Mouse (Mus musculus) forebrain, embryonic 12.5 days (tissue): ENCODE results near the gene Rnf207. TPM values are rescaled to one million over a fixed set of nuclear protein-coding genes. Genes with fewer than 3 reads are reported as not detected.

Source experiments
- ATAC-seq: fragments of 200-750 bp; cut with Nextera tagmentation; 2 replicates; pipeline ENCODE4 v1.8.0; 2017; ENCODE audit warnings: moderate TSS enrichment; ENCODE audit not compliant: low FRiP score
- H3K27ac ChIP-seq: fragments of 300-500 bp; sonication (generic); 2 replicates; pipeline ENCODE4 v1.5.1; 2016; ENCODE audit warnings: mild to moderate bottlenecking
- H3K27me3 ChIP-seq: fragments of 300-500 bp; sonication (generic); 2 replicates; pipeline ENCODE4 v1.6.1; 2016; ENCODE audit warnings: mild to moderate bottlenecking
- H3K36me3 ChIP-seq: fragments of 300-500 bp; sonication (generic); replicated peaks from 2 replicates; pipeline ENCODE4 v1.6.1; 2016; ENCODE audit warnings: mild to moderate bottlenecking
- H3K4me1 ChIP-seq: fragments of 300-500 bp; sonication (generic); 2 replicates; pipeline ENCODE4 v1.6.1; 2016
- H3K4me2 ChIP-seq: fragments of 300-500 bp; sonication (generic); 2 replicates; pipeline ENCODE4 v1.6.1; 2016; ENCODE audit warnings: mild to moderate bottlenecking, moderate library complexity
- H3K4me3 ChIP-seq: fragments of 300-500 bp; sonication (generic); replicated peaks from 2 replicates; pipeline ENCODE4 v1.5.1; 2016; ENCODE audit warnings: mild to moderate bottlenecking
- H3K9ac ChIP-seq: fragments of 300-500 bp; sonication (generic); 2 replicates; pipeline ENCODE4 v1.6.1; 2016; ENCODE audit warnings: mild to moderate bottlenecking
- H3K9me3 ChIP-seq: fragments of 300-500 bp; sonication (generic); 2 replicates; pipeline ENCODE4 v1.6.1; 2016
- WGBS: fragments of 180-500 bp; shearing (Covaris S2); methylation state at CpG from one replicate; pipeline ENCODE4 v1.1.7; 2016; 5-methylcytosine and 5-hydroxymethylcytosine counted together
- polyA plus RNA-seq: library from polyadenylated mRNA; unstranded; fragments of >200 nt; fragmentation: Nextera tagmentation; extraction: Ambion mirVana; gene quantifications from 2 replicates; pipeline ENCODE4 v1.2.1, GENCODE M21; 2016

The Rnf207 gene
- polyA plus RNA-seq, 1 experiment from 2014 or later: 2.7 TPM

DNA sequence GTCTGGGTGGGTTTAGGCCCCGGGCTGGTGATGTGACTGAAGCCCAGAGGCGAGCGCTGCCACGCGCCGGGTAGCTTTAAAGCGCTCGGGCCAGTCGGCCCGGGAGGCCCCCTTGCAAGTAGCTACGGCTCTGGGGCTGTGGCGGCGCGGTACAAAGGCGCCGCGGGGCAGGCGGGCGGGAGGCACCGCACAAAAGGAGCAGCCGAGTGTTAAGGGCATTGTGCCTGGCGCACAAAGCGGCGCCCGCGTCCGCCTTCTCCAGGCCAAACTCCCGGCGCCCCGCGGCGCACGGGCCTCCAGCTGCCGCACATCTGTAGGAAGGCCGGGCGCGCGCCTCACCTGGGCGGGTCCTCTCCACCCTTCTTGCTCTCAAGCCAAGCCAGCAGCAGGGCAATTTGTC, 28.4 kb downstream of the Rnf207 start:
- Histone ChIP-seq H3K4me3 (peak overlapping the region; percentile 35), H3K9ac (peak overlapping the region; percentile 48), H3K27me3 (peaks cover 98% of the 10 kb centered on the region), H3K4me2 (peak overlapping the region; percentile 61), H3K36me3 (no peaks in the 10 kb centered on the region), H3K4me1 (peaks cover 77% of the 10 kb centered on the region), H3K9me3 (no peaks in the 10 kb centered on the region), H3K27ac (no peak overlapping the region)
- WGBS: under 1% methylated on average over 39 of the region's 39 CpGs
- ATAC-seq: peak; percentile 61

DNA sequence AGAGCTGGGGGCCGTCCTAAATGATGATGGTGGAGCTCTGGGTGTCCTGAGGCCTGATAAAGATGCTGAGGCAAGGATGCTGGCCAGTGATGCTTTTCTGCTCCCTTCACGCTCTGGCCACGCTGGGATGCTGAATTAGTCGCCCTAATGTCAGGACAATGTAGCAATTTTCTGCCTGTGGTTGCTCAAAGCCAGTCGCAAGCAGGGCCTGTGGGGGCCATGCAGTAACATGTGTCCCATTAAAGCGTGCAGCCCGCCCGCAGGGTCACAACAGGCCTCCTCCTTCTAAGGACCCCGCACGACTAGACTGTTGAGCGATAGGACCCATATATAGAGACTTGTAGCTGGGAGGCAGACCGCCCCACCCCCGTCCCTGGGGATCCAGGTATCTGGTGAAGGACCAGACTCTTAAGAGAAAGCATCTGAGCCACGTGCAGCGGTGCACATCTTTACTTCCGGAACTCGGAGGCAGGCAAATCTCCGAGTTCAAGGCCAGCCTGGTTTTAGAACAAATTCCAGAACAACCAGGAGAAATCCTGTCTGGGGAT, 30.3 kb downstream of the Rnf207 start:
- Histone ChIP-seq H3K27ac (no peak overlapping the region), H3K36me3 (no peaks in the 10 kb centered on the region), H3K4me1 (peaks cover 69% of the 10 kb centered on the region), H3K9me3 (no peaks in the 10 kb centered on the region), H3K9ac (no peak overlapping the region), H3K4me3 (no peak overlapping the region), H3K4me2 (no peak overlapping the region), H3K27me3 (peaks cover 98% of the 10 kb centered on the region)
- ATAC-seq: no peak
- 34% methylated on average over 18 of the region's 18 CpGs for WGBS

DNA sequence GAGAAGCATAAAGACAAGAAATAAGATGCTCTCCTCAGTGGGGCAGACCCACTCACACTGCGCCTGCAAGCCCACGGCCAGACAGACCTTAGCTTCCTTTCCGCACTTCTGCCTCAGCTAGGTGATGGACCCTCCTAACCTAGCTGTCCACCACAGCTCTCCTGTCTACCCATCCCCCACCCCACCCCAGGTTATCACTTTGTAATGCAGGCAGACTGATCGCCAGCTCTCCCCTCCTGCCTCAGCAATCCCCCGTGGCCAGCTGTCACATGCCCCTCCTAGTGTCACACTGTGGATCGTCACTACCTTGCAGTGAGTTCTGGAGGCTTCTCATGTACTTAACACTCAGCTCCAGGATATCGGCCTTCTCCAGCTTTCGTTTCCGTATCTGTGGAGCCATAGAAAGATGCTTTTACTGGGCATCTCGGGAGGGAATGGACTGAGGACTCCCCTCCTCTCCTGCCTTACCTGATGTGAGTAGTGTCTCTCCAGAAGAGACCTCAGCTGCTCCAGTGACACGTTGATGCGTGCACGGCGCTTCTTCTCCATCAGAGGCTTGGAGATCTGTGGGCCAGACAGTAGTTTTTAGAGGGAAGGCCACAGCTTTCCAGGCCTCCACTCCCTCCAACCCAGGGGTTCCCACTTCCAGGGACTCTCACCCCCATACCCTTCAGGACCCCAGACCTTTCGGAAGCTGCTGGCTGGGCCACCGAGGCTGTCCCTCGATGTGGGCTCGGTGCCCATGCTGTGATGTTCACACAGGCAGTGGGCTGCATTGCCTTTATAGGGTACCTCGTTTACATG, 31.3 kb downstream of the Rnf207 start:
- H3K27me3 ChIP-seq: peaks cover 98% of the 10 kb centered on the region
- peaks cover 68% of the 10 kb centered on the region for H3K4me1 ChIP-seq
- H3K36me3 ChIP-seq: no peaks in the 10 kb centered on the region
- H3K4me3 ChIP-seq: no peak overlapping the region
- 7% methylated on average over 19 of the region's 19 CpGs for WGBS
- no peak overlapping the region for H3K27ac ChIP-seq
- H3K9me3 ChIP-seq: no peaks in the 10 kb centered on the region
- H3K4me2 ChIP-seq: no peak overlapping the region
- no peak overlapping the region for H3K9ac ChIP-seq
- ATAC-seq: no peak

DNA sequence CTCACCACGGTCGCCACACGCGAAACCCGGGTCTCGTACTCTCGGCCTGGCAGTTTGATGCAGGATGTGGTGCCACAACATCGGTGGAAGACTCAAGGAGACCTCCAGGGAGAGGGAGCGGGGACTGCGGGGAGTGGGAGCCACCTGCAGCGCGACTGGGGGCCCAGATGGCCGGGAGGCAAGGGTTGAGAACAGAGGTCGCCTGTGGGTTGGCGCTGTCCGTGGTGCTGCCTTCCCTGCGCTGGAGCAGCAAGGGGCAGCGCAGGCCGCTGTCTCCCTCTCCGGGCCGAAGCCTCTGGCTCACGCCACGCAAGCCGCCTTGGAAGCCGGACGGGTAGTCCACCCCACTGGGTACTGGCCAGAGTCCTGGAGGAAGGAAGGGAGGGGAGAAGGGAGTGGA, 31.9 kb downstream of the Rnf207 start:
- no peak overlapping the region for H3K27ac ChIP-seq
- peaks cover 98% of the 10 kb centered on the region for H3K27me3 ChIP-seq
- H3K4me3 ChIP-seq: peak overlapping the region; percentile 31; the same call in 1 of the 2 replicates
- ATAC-seq: no peak
- peak overlapping the region; percentile 61 for H3K4me2 ChIP-seq
- H3K4me1 ChIP-seq: peaks cover 63% of the 10 kb centered on the region
- H3K9ac ChIP-seq: 0 out of 2 replicates have a peak overlapping the region, but pooled peaks have one; percentile 27
- H3K9me3 ChIP-seq: no peaks in the 10 kb centered on the region
- no peaks in the 10 kb centered on the region for H3K36me3 ChIP-seq
- WGBS: 4% methylated on average over 26 of the region's 26 CpGs

DNA sequence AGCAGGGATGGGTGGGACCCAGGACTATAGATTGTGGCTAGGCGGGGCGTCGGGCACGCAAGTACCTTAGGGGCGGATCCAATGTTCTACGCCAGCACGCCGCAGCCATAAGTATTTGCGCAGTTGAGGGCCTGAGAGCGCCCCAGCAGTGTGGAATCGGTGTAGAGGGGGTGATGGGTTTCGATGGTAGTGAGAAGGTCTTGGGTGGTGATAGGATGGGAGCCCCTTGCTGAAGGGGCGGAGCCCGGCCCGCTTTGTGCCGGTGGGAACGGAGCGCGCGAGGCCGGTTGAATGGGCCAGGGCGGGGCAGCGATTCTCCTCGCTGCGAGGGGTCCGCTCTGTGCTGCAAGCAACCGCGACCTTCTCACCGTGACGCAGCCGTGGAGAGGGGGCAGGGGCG, 32.6 kb downstream of the Rnf207 start:
- peak overlapping the region; percentile 27 for H3K9ac ChIP-seq
- no peak for ATAC-seq
- H3K27ac ChIP-seq: no peak overlapping the region
- H3K4me2 ChIP-seq: peak overlapping the region; percentile 61
- WGBS: under 1% methylated on average over 29 of the region's 32 CpGs
- peaks cover 56% of the 10 kb centered on the region for H3K4me1 ChIP-seq
- H3K36me3 ChIP-seq: no peaks in the 10 kb centered on the region
- H3K4me3 ChIP-seq: peak overlapping the region; percentile 31
- peaks cover 98% of the 10 kb centered on the region for H3K27me3 ChIP-seq
- no peaks in the 10 kb centered on the region for H3K9me3 ChIP-seq

DNA sequence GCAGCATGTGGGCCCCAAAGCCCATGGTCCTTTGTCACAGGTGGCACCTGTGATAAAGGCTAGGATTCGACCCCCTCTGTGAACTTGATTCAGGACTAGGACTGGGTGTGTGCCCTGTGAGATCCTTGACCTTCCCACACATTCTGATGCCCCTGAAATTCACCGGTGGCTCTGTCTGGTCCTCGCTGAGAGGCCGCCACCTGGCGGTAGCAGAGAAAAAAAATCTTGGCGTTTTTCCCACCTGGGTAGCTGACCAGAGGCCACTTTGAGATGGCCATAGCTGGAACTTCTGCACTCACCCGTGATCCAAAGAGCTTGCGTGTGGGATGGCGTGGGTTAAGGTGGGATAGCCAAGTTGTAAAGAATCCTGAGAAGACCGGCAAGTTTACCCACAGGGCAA, 33.3 kb downstream of the Rnf207 start:
- Histone ChIP-seq H3K4me3 (no peak overlapping the region), H3K36me3 (no peaks in the 10 kb centered on the region), H3K4me1 (peaks cover 49% of the 10 kb centered on the region), H3K9ac (no peak overlapping the region), H3K9me3 (no peaks in the 10 kb centered on the region), H3K4me2 (no peak overlapping the region), H3K27me3 (peaks cover 98% of the 10 kb centered on the region), H3K27ac (no peak overlapping the region)
- 3% methylated on average over 10 of the region's 10 CpGs for WGBS
- ATAC-seq: no peak

DNA sequence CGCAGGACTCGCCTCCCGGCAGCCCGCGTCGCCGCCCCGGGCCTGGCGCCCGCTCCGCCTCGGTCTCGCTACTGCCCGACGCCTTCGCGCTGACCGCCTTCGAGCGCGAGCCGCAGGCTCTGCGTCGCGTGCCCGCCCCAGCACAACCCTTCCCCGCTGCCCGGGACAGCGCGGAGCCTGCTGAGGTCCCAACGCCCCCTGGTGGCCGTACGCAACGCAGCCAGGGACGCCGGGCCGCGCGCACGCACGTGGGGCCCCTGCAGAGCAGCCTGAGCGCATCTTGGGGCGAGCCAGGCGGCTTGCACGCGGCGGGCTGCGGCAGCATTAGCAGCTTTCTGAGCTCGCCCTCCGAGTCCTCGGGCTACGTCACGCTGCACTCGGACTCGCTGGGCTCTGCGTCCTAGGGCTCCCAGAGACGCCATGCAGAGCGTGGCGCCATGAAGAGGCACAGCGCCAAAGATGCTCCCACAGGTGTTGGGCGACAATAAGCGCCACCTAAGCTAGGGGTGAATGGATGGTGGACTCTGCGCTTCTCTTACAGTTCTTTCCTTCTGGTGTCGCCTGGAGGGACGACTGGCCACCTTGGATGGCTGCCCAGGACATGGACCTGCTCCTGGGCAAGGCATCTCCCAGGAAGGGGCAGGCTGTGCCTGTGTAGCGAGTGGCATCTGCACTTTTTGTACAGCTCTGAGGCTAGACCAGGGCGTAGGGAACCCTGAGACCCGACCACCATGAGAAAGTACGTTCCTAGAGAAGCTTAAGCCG, 35.4 kb downstream of the Rnf207 start:
- no peaks in the 10 kb centered on the region for H3K9me3 ChIP-seq
- H3K9ac ChIP-seq: peak overlapping the region; percentile 40; the same call in 1 of the 2 replicates
- H3K27me3 ChIP-seq: peaks cover 95% of the 10 kb centered on the region
- peak overlapping the region; percentile 36 for H3K4me3 ChIP-seq
- H3K27ac ChIP-seq: no peak overlapping the region
- peak; percentile 73 for ATAC-seq
- peaks cover 37% of the 10 kb centered on the region for H3K4me1 ChIP-seq
- H3K36me3 ChIP-seq: no peaks in the 10 kb centered on the region
- WGBS: 5% methylated on average over 63 of the region's 70 CpGs
- H3K4me2 ChIP-seq: peak overlapping the region; percentile 60

DNA sequence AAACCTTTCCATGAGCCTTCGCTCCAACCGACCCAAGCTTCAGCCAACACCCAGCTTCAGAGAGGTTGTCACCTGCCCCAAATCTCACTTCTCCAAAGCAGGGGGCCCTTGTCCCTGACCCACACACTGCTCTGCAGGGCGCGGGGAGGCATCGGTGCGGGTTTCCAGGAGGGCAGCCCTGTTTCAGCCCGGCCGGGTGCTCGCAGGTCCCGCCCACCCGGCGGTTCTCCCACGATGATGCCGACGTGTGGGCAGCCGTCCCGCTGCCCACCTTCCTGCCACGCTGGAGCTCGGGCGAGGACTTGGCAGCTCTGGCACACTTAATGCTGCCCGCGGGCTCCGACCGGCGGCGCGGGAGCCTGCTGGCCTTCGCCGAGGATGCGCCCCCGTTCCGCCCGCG, 36.1 kb downstream of the Rnf207 start:
- H3K27ac ChIP-seq: no peak overlapping the region
- H3K4me1 ChIP-seq: peaks cover 31% of the 10 kb centered on the region
- peak overlapping the region; percentile 36 for H3K4me3 ChIP-seq
- H3K4me2 ChIP-seq: peak overlapping the region; percentile 60
- 18% methylated on average over 34 of the region's 34 CpGs for WGBS
- ATAC-seq: no peak
- no peaks in the 10 kb centered on the region for H3K36me3 ChIP-seq
- peak overlapping the region; percentile 40; the same call in 1 of the 2 replicates for H3K9ac ChIP-seq
- peaks cover 91% of the 10 kb centered on the region for H3K27me3 ChIP-seq
- no peaks in the 10 kb centered on the region for H3K9me3 ChIP-seq

DNA sequence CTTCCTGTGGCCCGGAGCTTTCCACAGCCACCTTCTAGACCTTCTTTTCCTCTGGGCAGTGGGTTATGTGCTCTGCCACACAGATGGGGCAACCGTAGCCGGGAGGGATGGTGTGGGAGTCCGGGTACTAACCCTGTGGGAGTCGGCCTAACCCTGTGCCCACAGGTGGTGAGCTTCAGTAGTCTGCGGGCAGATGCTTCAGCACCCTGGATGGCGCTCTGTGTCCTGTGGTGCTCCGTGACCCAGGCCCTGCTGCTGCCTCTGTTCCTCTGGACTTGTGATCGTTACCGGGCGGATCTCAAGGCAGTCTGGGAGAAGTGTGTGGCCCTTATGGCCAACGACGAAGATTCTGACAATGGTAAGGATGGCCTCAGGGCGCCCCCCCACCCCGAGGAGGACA, 37.2 kb downstream of the Rnf207 start:
- 53% methylated on average over 15 of the region's 15 CpGs for WGBS
- Histone ChIP-seq H3K27ac (no peak overlapping the region), H3K9me3 (no peaks in the 10 kb centered on the region), H3K4me1 (peaks cover 19% of the 10 kb centered on the region), H3K4me3 (no peak overlapping the region), H3K4me2 (no peak overlapping the region), H3K9ac (no peak overlapping the region), H3K36me3 (no peaks in the 10 kb centered on the region), H3K27me3 (peaks cover 85% of the 10 kb centered on the region)
- no peak for ATAC-seq

DNA sequence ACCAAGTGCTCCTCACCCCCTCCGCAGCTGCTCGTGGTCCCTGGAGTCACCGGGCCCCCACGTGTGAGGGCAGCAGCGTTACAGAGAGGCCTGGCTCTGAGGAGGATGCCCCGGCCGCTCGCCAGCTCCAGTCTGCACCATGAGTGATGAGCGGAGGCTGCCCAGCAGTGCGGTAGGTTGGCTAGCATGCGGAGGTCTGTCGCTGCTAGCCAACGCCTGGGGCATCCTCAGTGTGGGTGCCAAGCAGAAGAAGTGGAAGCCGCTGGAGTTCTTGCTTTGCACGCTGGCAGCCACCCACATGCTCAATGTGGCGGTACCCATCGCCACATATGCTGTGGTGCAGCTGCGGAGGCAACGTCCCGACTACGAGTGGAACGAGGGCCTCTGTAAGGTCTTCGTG, 39.8 kb downstream of the Rnf207 start:
- H3K4me3 ChIP-seq: no peak overlapping the region
- no peak overlapping the region for H3K27ac ChIP-seq
- H3K4me1 ChIP-seq: peaks cover 22% of the 10 kb centered on the region
- peaks cover 85% of the 10 kb centered on the region for H3K27me3 ChIP-seq
- H3K9me3 ChIP-seq: no peaks in the 10 kb centered on the region
- no peaks in the 10 kb centered on the region for H3K36me3 ChIP-seq
- ATAC-seq: no peak
- H3K9ac ChIP-seq: no peak overlapping the region
- H3K4me2 ChIP-seq: no peak overlapping the region
- WGBS: 93% methylated on average over 23 of the region's 23 CpGs

DNA sequence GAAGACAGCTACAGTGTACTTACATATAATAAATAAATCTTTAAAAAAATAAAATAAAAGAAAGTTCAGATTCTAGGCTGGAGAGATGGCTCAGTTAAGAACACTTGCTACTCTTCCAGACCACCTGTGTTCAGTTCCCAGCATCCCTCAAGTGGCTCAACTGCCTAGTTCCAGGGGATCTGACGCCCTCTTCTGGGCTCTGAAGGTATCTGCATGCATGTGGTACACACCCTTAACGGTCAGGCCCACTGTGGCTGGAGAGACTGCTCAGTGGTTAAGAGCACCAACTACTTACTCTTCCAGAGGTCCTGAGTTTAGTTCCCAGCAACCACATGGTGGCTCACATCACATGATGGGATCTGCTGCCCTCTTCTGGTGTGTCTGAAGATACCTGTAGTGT, 40.9 kb downstream of the Rnf207 start:
- peaks cover 85% of the 10 kb centered on the region for H3K27me3 ChIP-seq
- H3K27ac ChIP-seq: no peak overlapping the region
- no peak for ATAC-seq
- H3K4me2 ChIP-seq: no peak overlapping the region
- H3K4me3 ChIP-seq: no peak overlapping the region
- H3K36me3 ChIP-seq: no peaks in the 10 kb centered on the region
- 68% methylated on average over 2 of the region's 2 CpGs for WGBS
- H3K9ac ChIP-seq: no peak overlapping the region
- peaks cover 26% of the 10 kb centered on the region for H3K4me1 ChIP-seq
- no peaks in the 10 kb centered on the region for H3K9me3 ChIP-seq
